Mouse (Mus musculus) lung, postnatal 0 days (tissue): ENCODE measurements around the gene Olfr1375.
"Not testable (repeated sequence)": the region's sequence is repeated elsewhere in the genome, so short reads cannot be mapped to it uniquely, and the experiment has no call there.

ENCODE experiments used
- CTCF ChIP-seq: IDR thresholded peaks from 2 replicates; pipeline ENCODE4 v1.5.1; 2016; ENCODE audit warnings: antibody characterized with exemption, mild to moderate bottlenecking
- EP300 ChIP-seq: IDR thresholded peaks from 2 replicates; pipeline ENCODE4 v1.6.1; 2016; ENCODE audit warnings: antibody characterized with exemption, mild to moderate bottlenecking, control low read depth

GRCm38 (mm10) chr11:51034141-51034540 lies 13.8 kb upstream of the Olfr1375 start:
- TF ChIP-seq CTCF, EP300: not testable (repeated sequence)
